Mouse (Mus musculus): ENCODE results near the gene Otulinl. TPM values are rescaled to one million over a fixed set of nuclear protein-coding genes. Genes with fewer than 3 reads are reported as not detected.
"Not testable (repeated sequence)": the region's sequence is repeated elsewhere in the genome, so short reads cannot be mapped to it uniquely, and the experiment has no call there.

Gene Otulinl
- 14.8 and 16.2 TPM in 2 replicates for polyA plus RNA-seq (2015; fragmentation: Nextera tagmentation; extraction: Ambion mirVana)

DNA sequence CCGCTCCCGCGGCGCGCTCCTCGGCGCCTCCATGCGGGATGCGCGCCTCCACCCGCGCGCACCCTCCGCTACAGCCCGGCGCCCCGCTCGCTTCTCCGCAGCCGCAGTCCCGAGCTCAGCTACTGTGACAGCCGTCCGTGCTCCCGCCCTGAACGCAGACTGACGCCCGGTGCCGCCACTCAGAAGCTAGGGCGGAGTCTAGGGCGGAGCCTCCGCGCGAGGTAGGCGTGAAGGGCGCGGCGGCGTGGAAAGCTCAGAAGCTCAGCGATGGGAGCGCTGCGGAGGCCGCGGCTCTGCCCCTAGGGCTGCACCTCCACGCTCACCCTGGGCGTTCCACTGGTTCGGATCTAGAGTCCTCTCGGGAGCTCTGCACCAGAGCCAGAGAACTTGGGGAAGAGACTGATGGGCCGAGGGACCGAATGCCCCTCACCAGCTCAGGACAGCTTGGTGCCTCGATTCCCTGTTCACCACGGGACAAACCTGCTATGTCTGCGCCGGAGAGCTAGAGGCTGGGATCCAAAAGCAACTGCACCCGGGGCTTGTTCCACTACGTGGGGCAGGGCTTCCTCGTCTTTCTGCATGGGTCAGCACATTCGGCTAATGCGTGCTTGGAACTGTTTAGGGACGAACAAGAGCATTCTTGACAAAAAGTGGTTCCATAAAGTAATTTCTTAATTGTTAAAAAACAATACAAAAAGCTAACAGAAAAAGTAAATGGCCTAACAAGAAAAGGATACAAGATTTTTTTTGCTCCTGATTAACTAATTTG lies at the start of gene Otulinl:
Gene Otulinl (minus strand): TSS at position 161 of the 769 bp plus-strand sequence.
- Histone ChIP-seq H3K4me3 (ENCODE audit: low read length) (peak within 1 kb of the TSS; percentile 61), H3K36me3 (ENCODE audit: control insufficient read depth, insufficient read depth, low read length) (no peaks in the 10 kb centered on the region), H3K9ac (ENCODE audit: low read depth, low read length) (peak within 1 kb of the TSS; percentile 72), H3K4me2 (ENCODE audit: low read length) (peak within 1 kb of the TSS; percentile 78), H3K9me3 (ENCODE audit: control insufficient read depth, low read length) (no peaks in the 10 kb centered on the region), H3K4me1 (ENCODE audit: control insufficient read depth, insufficient read depth, low read depth, low read length) (peaks cover 4% of the 10 kb centered on the region; the same call in 1 of the 2 replicates), H3K27ac (ENCODE audit: low read depth, low read length) (peak within 1 kb of the TSS; percentile 52; the same call in 1 of the 2 replicates), H3K27me3 (replicated peaks; ENCODE audit: control insufficient read depth, insufficient read depth, low read length) (no peaks in the 10 kb centered on the region)
- WGBS: under 1% methylated on average over 59 of the region's 59 CpGs
- ATAC-seq: peak; percentile 100

DNA sequence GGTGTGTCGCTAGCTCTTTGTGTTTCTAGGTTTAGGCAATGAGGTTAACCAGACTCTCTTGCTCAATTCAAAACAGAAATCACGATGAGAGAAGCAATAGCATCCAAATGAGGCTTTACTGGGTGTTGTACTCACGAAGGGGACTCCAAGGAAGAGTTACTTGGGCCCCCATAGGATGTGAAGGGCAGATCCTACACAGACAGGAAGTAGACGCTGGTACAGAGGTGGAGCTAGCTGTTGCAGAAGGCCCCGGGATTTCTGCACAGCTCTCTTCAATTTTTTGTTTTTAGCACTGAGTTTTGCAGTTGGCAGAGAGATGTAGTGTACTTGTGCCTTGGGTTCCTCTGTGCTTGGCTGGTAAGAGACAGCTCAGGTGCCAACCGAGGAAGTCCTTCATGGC lies 44.8 kb upstream of the Otulinl start:
- Histone ChIP-seq H3K4me1 (ENCODE audit: control insufficient read depth, insufficient read depth, low read depth, low read length) (no peaks in the 10 kb centered on the region), H3K27ac (ENCODE audit: low read depth, low read length) (no peak overlapping the region), H3K36me3 (ENCODE audit: control insufficient read depth, insufficient read depth, low read length) (no peaks in the 10 kb centered on the region), H3K4me2 (ENCODE audit: low read length) (no peak overlapping the region), H3K4me3 (ENCODE audit: low read length) (no peak overlapping the region), H3K9me3 (ENCODE audit: control insufficient read depth, low read length) (no peaks in the 10 kb centered on the region), H3K9ac (ENCODE audit: low read depth, low read length) (no peak overlapping the region), H3K27me3 (replicated peaks; ENCODE audit: control insufficient read depth, insufficient read depth, low read length) (no peaks in the 10 kb centered on the region)
- 89% methylated on average over 6 of the region's 6 CpGs for WGBS
- ATAC-seq: no peak

- Histone ChIP-seq H3K9me3 (ENCODE audit: control insufficient read depth, low read length) (no peaks in the 10 kb centered on the region), H3K4me1 (ENCODE audit: control insufficient read depth, insufficient read depth, low read depth, low read length) (no peaks in the 10 kb centered on the region), H3K36me3 (ENCODE audit: control insufficient read depth, insufficient read depth, low read length) (no peaks in the 10 kb centered on the region), H3K4me3 (ENCODE audit: low read length) (no peak overlapping the region), H3K4me2 (ENCODE audit: low read length) (no peak overlapping the region), H3K27ac (ENCODE audit: low read depth, low read length) (no peak overlapping the region), H3K9ac (ENCODE audit: low read depth, low read length) (no peak overlapping the region), H3K27me3 (replicated peaks; ENCODE audit: control insufficient read depth, insufficient read depth, low read length) (no peaks in the 10 kb centered on the region)
- 87% methylated on average over 9 of the region's 9 CpGs for WGBS
- no peak for ATAC-seq
Observed at GRCm38 (mm10) chr15:27724796-27725680, 43.7 kb upstream of the Otulinl start.

DNA sequence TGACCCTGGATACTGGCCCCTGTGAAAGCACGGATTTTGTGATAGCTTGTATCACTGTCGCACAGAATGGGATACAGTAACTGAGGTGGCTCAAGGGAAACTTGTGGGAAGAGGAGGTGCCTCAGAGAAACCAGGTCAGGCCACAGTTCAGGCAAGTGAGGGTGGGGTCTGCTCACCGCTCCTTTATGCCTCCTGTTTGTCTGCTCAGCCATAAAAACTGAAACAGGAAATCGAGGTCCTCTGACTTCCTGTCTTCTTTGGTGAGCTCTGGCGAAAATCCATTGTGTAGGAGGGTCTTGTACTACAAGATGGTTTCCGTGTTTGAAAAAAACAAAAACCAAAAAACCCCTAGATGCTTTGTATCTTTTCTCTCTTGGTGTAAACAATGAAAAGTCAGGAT lies 42.9 kb upstream of the Otulinl start:
- Histone ChIP-seq H3K27me3 (replicated peaks; ENCODE audit: control insufficient read depth, insufficient read depth, low read length) (no peaks in the 10 kb centered on the region), H3K9me3 (ENCODE audit: control insufficient read depth, low read length) (no peaks in the 10 kb centered on the region), H3K4me1 (ENCODE audit: control insufficient read depth, insufficient read depth, low read depth, low read length) (no peaks in the 10 kb centered on the region), H3K36me3 (ENCODE audit: control insufficient read depth, insufficient read depth, low read length) (no peaks in the 10 kb centered on the region), H3K4me3 (ENCODE audit: low read length) (no peak overlapping the region), H3K9ac (ENCODE audit: low read depth, low read length) (no peak overlapping the region), H3K4me2 (ENCODE audit: low read length) (no peak overlapping the region), H3K27ac (ENCODE audit: low read depth, low read length) (no peak overlapping the region)
- ATAC-seq: no peak
- 78% methylated on average over 6 of the region's 6 CpGs for WGBS

GRCm38 (mm10) chr15:27723746-27724145 lies 42.4 kb upstream of the Otulinl start:
- no peak for ATAC-seq

GRCm38 (mm10) chr15:27720297-27720696 lies 38.9 kb upstream of the Otulinl start:
- 95% methylated on average over 8 of the region's 8 CpGs for WGBS
- H3K27me3 ChIP-seq (replicated peaks; ENCODE audit: control insufficient read depth, insufficient read depth, low read length); H3K27ac ChIP-seq (ENCODE audit: low read depth, low read length); H3K4me1 ChIP-seq (ENCODE audit: control insufficient read depth, insufficient read depth, low read depth, low read length); H3K4me3 ChIP-seq (ENCODE audit: low read length); ATAC-seq; H3K4me2 ChIP-seq (ENCODE audit: low read length); H3K9me3 ChIP-seq (ENCODE audit: control insufficient read depth, low read length); H3K36me3 ChIP-seq (ENCODE audit: control insufficient read depth, insufficient read depth, low read length); H3K9ac ChIP-seq (ENCODE audit: low read depth, low read length): not testable (repeated sequence)

More at GRCm38 (mm10) chr15:27723746-27724145, 42.4 kb upstream of the Otulinl start:
- no peak overlapping the region for H3K4me2 ChIP-seq (ENCODE audit: low read length)
- WGBS: 57% methylated on average over 6 of the region's 6 CpGs
- no peak overlapping the region for H3K4me3 ChIP-seq (ENCODE audit: low read length)
- no peak overlapping the region for H3K9ac ChIP-seq (ENCODE audit: low read depth, low read length)
- no peaks in the 10 kb centered on the region for H3K9me3 ChIP-seq (ENCODE audit: control insufficient read depth, low read length)
- no peaks in the 10 kb centered on the region for H3K36me3 ChIP-seq (ENCODE audit: control insufficient read depth, insufficient read depth, low read length)
- no peak overlapping the region for H3K27ac ChIP-seq (ENCODE audit: low read depth, low read length)
- H3K27me3 ChIP-seq (replicated peaks; ENCODE audit: control insufficient read depth, insufficient read depth, low read length): no peaks in the 10 kb centered on the region
- no peaks in the 10 kb centered on the region for H3K4me1 ChIP-seq (ENCODE audit: control insufficient read depth, insufficient read depth, low read depth, low read length)

DNA sequence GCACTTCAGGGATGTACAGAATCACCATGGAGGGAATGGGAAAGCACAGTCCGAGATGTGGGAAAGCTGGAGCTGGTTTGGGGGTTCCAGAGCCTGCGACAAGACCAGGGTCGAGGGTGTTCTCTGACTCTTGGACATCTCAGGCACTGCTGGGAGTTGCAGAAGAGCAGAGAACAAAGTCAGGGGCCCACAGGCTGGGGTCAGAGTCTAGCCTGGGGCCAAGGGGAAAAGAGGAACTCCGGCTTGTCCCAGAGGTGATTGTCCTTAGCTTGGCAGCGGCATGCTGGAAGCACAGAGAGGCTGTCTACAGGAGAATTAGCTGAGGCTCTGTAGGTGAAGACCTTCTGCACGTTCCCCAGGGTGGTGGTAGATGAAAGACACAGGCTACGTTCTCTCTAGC lies 37.3 kb upstream of the Otulinl start:
- WGBS: 82% methylated on average over 7 of the region's 7 CpGs
- Histone ChIP-seq H3K4me1 (ENCODE audit: control insufficient read depth, insufficient read depth, low read depth, low read length) (no peaks in the 10 kb centered on the region), H3K36me3 (ENCODE audit: control insufficient read depth, insufficient read depth, low read length) (no peaks in the 10 kb centered on the region), H3K4me3 (ENCODE audit: low read length) (no peak overlapping the region), H3K27me3 (replicated peaks; ENCODE audit: control insufficient read depth, insufficient read depth, low read length) (no peaks in the 10 kb centered on the region), H3K27ac (ENCODE audit: low read depth, low read length) (no peak overlapping the region), H3K9me3 (ENCODE audit: control insufficient read depth, low read length) (no peaks in the 10 kb centered on the region), H3K9ac (ENCODE audit: low read depth, low read length) (no peak overlapping the region), H3K4me2 (ENCODE audit: low read length) (no peak overlapping the region)
- ATAC-seq: no peak

DNA sequence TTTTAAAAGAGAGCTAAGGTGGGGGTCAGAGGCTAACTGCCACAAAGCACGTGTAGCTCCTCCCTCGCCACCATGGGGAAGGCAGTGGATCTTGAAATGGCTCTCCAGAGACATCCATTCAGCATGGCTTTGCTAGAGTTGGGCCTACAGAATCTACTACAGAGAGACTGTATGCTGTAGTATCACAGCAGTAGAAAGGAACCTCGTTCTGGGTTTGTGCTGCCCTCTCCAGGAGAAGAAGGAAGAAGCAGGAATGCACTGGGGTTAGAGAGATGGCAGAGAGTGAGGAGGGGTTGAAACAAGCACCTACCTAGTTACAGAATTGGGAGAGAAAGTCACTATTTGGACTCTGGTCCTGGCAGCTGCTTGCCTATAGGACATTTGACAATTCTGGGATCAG lies 34.0 kb upstream of the Otulinl start:
- WGBS: 31% methylated on average over 3 of the region's 3 CpGs
- ATAC-seq: 0 out of 2 replicates have a peak, but pooled peaks have one; percentile 56

GRCm38 (mm10) chr15:27710698-27711097 lies 29.3 kb upstream of the Otulinl start:
- H3K4me2 ChIP-seq (ENCODE audit: low read length): no peak overlapping the region
- H3K9ac ChIP-seq (ENCODE audit: low read depth, low read length): no peak overlapping the region
- WGBS: 81% methylated on average over 9 of the region's 9 CpGs
- H3K27me3 ChIP-seq (replicated peaks; ENCODE audit: control insufficient read depth, insufficient read depth, low read length): no peaks in the 10 kb centered on the region
- no peaks in the 10 kb centered on the region for H3K36me3 ChIP-seq (ENCODE audit: control insufficient read depth, insufficient read depth, low read length)
- ATAC-seq: no peak
- no peak overlapping the region for H3K4me3 ChIP-seq (ENCODE audit: low read length)
- H3K4me1 ChIP-seq (ENCODE audit: control insufficient read depth, insufficient read depth, low read depth, low read length): no peaks in the 10 kb centered on the region
- no peak overlapping the region for H3K27ac ChIP-seq (ENCODE audit: low read depth, low read length)
- no peaks in the 10 kb centered on the region for H3K9me3 ChIP-seq (ENCODE audit: control insufficient read depth, low read length)

More for the DNA sequence above, 34.0 kb upstream of the Otulinl start:
- Histone ChIP-seq H3K4me2 (ENCODE audit: low read length) (no peak overlapping the region), H3K27me3 (replicated peaks; ENCODE audit: control insufficient read depth, insufficient read depth, low read length) (no peaks in the 10 kb centered on the region), H3K4me3 (ENCODE audit: low read length) (no peak overlapping the region), H3K36me3 (ENCODE audit: control insufficient read depth, insufficient read depth, low read length) (no peaks in the 10 kb centered on the region), H3K9me3 (ENCODE audit: control insufficient read depth, low read length) (no peaks in the 10 kb centered on the region), H3K27ac (ENCODE audit: low read depth, low read length) (no peak overlapping the region), H3K4me1 (ENCODE audit: control insufficient read depth, insufficient read depth, low read depth, low read length) (no peaks in the 10 kb centered on the region), H3K9ac (ENCODE audit: low read depth, low read length) (no peak overlapping the region)

Measured in hindbrain, embryonic 16.5 days (tissue).